ENCODE assay signal across 18 mouse cellular contexts in genomic region chr1:34231041-34231440, GRCm38 (mm10).
"Had no signal": no experiment of that assay in that cellular context is flagged by ENCODE, and none has a peak within 500 bp of the region (broad histone marks: within the 10 kb centered on the region; RNA-seq: fewer than 3 reads in every experiment).

No protein-coding gene starts in this region.

- H3K4me3 ChIP-seq: midbrain, embryonic 10.5 days; midbrain, embryonic 12.5 days; myocyte; neural tube, embryonic 13.5 days; neural tube, embryonic 15.5 days had no signal

- H3K9ac ChIP-seq: lung, embryonic 14.5 days; midbrain, embryonic 12.5 days; neural tube, embryonic 13.5 days; neural tube, embryonic 15.5 days had no signal

- H3K4me2 ChIP-seq: lung, embryonic 14.5 days; midbrain, embryonic 12.5 days; neural tube, embryonic 13.5 days; neural tube, embryonic 15.5 days had no signal

- DNase-seq: lung, embryonic 14.5 days; lung, postnatal 10 days; lung, postnatal 4 days; midbrain, embryonic 14.5 days; retina, postnatal 1 day; right cerebral cortex, adult 18-20 months; right cerebral cortex, postnatal 25 days; right cerebral cortex, postnatal 4 days; spleen, adult 18-20 months; thymus, adult 18-20 months; thymus, postnatal 14 days; thymus, postnatal 36 days had no signal

- H3K9me3 ChIP-seq: midbrain, embryonic 10.5 days; midbrain, embryonic 12.5 days; neural tube, embryonic 13.5 days; neural tube, embryonic 15.5 days had no signal

- H3K27me3 ChIP-seq: neural tube, embryonic 13.5 days; neural tube, embryonic 15.5 days had no signal

- ATAC-seq: midbrain, embryonic 16.5 days had no signal

- H3K27ac ChIP-seq: midbrain, embryonic 10.5 days; midbrain, embryonic 12.5 days; neural tube, embryonic 13.5 days; neural tube, embryonic 15.5 days had no signal
